Mouse (Mus musculus) heart, adult 11 months (tissue): ENCODE measurements around the gene Ppp1r12b.
A peak's percentile ranks its signal among the peaks of the same experiment; 100 is the strongest.

Experiments
- DNase-seq: peaks from one replicate; pipeline ENCODE4 v3.0.0; 2022

Gene Ppp1r12b

DNA sequence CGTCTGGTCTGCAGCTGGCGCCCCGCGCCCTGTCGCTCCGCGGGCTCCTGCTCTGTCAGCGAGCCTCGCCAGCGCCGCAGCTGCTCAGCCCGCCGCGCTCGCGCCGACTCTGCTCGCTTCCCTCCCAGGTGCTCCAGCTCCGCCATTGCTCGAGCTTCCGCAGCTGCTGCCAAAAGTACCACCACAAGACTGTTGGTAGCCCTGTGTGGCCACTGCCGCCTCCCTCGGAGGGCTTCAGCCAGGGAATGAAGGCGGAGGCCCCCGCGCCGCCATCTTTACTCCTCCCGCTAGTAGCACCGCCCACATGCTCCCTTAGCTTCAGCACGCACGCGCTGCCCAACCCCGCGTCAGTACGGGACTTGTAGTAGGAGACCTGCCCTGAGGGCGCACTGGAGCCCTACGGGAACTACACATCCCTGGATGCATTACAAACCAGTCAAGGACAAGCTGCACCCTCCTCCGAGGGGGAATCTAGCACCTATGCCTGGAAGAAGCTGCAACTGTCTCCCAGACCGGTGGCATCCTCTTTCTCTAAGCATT lies at the start of gene Ppp1r12b:
TSS of gene Ppp1r12b (minus strand) at position 306 of the 540 bp plus-strand sequence.
- peak; percentile 100 for DNase-seq

DNA sequence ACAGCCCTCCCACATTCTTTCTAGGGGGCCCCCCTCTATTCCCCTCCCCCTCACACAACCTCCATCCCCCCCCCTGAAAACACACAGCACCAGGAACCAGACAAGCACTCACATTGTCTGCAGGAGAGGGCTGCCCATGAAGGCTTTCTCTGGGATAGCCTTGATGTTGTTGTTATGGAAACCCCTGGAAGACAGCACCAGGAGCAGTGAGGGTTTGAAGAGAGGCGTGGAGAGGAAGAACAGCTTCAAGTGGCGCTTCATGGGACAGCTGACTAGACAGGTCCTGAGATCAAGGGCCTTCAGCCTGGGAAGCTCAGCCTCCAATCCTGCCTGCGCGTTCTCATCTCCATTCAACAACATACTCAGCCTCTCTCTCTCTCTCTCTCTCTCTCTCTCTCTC lies 47.6 kb upstream of the Ppp1r12b start:
- peak; percentile 65 for DNase-seq

GRCm38 (mm10) chr1:135000527-135000926 lies 44.8 kb upstream of the Ppp1r12b start:
- peak; percentile 73 for DNase-seq

- DNase-seq: peak; percentile 91
Measured at GRCm38 (mm10) chr1:134998231-134998630, 42.5 kb upstream of the Ppp1r12b start.

- peak; percentile 77 for DNase-seq
Measured at GRCm38 (mm10) chr1:134997568-134997967, 41.8 kb upstream of the Ppp1r12b start.

GRCm38 (mm10) chr1:134996471-134996870 lies 40.7 kb upstream of the Ppp1r12b start:
- peak; percentile 58 for DNase-seq

- DNase-seq: peak; percentile 86
Measured at GRCm38 (mm10) chr1:134995954-134996353, 40.2 kb upstream of the Ppp1r12b start.

DNA sequence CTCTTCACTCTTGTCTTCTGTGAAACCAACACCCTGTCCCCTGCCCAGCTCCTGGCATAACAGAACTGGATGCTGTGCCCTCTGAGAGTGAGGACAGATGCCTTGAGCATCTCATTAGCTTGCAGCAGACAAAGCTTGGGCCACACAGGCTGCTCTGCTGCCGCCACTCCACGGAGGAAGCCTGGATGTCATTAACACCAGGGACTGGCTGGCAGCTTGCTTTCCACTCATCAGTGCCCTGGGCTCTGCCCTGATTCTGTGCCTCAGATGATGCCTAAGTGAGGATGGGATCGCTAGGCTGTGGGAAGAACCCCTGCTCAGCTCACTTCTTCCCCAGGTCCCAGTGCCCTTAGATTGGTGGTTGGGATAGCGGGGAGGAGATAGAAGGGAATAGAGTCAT lies 39.7 kb upstream of the Ppp1r12b start:
- no peak for DNase-seq

DNA sequence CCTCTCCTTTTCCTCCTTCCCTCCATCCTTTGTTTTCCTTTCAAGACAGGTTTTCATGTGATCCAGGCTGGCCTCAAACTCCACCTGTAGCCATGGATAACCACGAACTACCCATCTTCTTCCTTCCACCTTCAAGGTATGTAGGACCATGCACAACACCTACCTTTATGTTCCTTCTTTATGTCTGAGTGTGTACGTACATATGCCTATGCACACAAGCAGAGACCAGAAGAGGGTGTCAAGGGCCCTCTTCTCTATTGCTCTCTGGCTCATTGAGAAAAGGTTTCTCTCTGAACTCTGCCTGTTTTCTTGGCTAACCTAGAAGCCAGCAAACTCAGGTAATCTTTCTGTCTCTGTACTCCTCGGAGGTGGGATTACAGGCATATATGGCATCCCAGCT lies 39.0 kb upstream of the Ppp1r12b start:
- DNase-seq: no peak

DNA sequence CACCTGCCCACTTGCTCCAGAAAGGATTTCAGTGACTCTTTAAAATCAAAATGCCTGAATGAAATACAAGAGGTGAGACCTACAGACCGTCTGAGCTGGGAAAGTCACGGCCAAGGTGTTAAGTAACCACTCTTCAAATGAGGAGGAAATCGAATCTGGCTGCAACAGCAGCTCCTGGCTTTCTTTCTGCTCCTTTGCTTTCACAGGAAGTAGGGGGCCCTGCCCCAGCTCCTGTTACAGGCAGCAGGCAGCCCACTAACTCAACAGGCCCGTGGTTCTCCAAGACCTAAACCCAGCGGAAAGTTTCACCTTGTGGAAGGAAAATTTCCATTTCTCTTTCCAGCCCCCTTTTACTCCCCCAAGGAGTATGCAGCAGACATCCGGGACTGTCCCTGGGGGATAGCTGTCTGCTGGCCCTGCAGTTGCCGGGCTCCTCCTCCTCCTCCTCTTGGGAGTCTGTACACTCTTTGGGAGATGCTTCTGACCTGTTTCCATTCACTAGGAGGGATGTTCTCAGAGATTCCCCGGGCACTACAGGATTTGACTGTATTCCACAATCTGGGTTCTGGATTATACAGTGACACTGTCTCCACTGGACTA lies 36.4 kb upstream of the Ppp1r12b start:
- DNase-seq: no peak

GRCm38 (mm10) chr1:134989372-134989771 lies 33.6 kb upstream of the Ppp1r12b start:
- no peak for DNase-seq

- DNase-seq: no peak
Measured at GRCm38 (mm10) chr1:134987962-134988341, 32.2 kb upstream of the Ppp1r12b start.

- DNase-seq: peak; percentile 94
Measured at GRCm38 (mm10) chr1:134987173-134987961, 31.6 kb upstream of the Ppp1r12b start.

DNA sequence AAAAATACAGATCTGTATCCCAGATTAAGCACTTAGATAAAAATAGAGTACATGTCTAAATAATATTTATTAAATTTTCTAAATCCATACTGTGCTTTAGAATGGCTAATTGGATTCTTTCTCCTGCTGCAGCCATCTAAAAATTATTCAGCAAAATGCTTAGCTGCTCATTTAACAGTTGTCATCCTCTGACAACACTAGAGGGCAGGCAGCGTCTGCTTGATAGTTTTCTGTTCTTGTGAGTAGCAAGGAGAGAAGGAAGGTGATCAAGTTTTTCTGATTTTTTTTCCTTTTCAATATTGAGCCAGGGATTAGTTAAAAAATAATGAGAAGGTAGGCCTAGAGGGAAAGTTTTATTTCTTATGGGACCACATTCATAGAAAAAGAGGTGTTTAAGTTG lies 17.2 kb upstream of the Ppp1r12b start:
- no peak for DNase-seq

DNA sequence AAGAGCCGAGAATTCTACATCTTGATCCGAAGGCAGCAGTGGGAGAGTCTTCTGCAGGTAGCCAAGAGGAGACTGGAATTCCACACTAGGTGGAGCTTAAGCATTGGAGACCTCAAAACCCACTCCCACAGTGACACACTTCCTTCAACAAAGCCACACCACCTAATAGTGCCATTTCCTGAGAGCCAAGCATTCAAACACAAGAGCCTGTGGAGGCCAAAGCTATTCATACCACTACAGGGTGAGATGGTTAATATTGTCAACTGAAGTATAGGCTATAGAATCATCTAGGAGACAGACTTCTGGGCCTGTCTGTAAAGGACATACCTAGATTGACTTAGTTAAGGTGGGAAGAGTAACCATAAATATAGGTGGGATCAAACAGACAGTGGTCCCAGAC lies 9.7 kb upstream of the Ppp1r12b start:
- DNase-seq: no peak

DNA sequence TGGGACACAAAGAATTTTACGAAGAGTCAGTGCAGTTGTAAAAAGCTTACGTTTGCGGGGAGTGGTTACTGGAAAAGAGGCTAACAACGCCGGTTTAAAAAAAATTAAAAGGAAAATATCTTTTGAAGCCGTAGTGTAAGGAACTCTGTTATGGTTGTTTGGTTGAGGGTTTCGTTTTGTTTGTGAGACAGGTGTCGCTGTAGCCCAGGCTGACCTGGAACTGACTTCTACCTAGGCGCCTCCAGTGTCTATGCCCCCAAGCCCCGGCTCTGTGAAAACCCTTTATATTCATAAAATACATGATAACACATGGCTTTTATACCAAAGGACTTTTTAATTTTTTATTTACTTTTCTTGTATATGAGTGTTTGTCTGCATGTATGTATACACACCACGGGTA lies 7.1 kb upstream of the Ppp1r12b start:
- DNase-seq: no peak

GRCm38 (mm10) chr1:134962053-134962803 lies 6.5 kb upstream of the Ppp1r12b start, which contains the start of gene Ube2t:
Gene Ube2t (plus strand): TSS chr1:134962565.
- peak; percentile 100 for DNase-seq

DNA sequence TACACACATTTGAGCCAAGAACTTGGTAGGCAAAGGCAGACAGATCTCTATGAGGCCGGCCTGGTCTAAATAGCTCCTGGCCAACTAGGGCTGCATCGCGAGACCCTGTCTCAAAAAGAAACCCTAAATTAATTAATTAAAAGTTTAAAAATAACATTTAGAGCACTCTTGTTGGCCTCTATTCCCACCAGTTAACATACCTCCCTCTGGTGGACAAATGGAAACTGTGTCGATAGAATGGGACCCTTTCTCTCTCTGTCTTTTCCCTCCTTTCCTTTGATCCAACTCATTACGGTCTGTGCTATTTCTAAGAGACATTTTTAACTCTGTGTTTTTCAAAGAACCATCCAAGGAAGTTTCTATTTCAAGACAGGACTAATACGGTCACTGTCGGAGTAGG lies 4.9 kb upstream of the Ppp1r12b start:
- DNase-seq: no peak

- no peak for DNase-seq
Measured at GRCm38 (mm10) chr1:134955050-134955636, 599 bp downstream of the Ppp1r12b start.

DNA sequence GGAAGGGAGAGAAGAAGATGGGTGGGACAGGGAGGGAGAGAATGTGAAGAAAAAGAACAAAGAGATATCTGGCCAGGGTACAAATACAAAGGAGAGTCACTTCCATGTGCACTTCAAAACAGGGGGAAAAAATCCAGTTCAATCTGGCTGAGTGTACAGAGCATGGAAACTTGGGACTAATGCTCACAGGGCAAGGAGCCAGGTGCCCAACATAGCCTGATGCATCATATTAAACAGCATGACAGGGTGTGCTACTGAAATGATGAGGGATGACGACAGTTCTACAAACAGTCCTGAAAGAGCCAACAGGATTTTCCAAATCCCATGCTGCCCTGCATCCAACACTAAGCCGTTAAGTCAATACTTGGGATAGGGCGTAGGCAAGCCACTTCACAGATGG lies 5.8 kb downstream of the Ppp1r12b start:
- no peak for DNase-seq

- peak; percentile 87 for DNase-seq
Measured at GRCm38 (mm10) chr1:134947590-134947989, 8.2 kb downstream of the Ppp1r12b start.

GRCm38 (mm10) chr1:134942898-134943297 lies 12.8 kb downstream of the Ppp1r12b start:
- peak; percentile 22 for DNase-seq

GRCm38 (mm10) chr1:134940863-134941262 lies 14.9 kb downstream of the Ppp1r12b start:
- DNase-seq: peak; percentile 71
